Mouse (Mus musculus) neural tube, embryonic 12.5 days (tissue): ENCODE results near the gene Phex. TPM values are rescaled to one million over a fixed set of nuclear protein-coding genes. Genes with fewer than 3 reads are reported as not detected.
A peak's percentile ranks its signal among the peaks of the same experiment; 100 is the strongest.

Experiments used
- ATAC-seq: fragments of 200-750 bp; cut with Nextera tagmentation; 2 replicates; pipeline ENCODE4 v1.8.0; 2017; ENCODE audit warnings: low read depth, mild to moderate bottlenecking, moderate TSS enrichment, moderate library complexity; ENCODE audit not compliant: low FRiP score
- H3K27ac ChIP-seq: fragments of 300-500 bp; sonication (generic); 2 replicates; pipeline ENCODE4 v1.5.1; 2016
- H3K27me3 ChIP-seq: fragments of 300-500 bp; sonication (generic); replicated peaks from 2 replicates; pipeline ENCODE4 v1.6.1; 2016; ENCODE audit warnings: mild to moderate bottlenecking
- H3K36me3 ChIP-seq: fragments of 300-500 bp; sonication (generic); 2 replicates; pipeline ENCODE4 v1.6.1; 2016; ENCODE audit warnings: mild to moderate bottlenecking
- H3K4me1 ChIP-seq: fragments of 300-500 bp; sonication (generic); 2 replicates; pipeline ENCODE4 v1.6.1; 2016
- H3K4me2 ChIP-seq: fragments of 300-500 bp; sonication (generic); replicated peaks from 2 replicates; pipeline ENCODE4 v1.6.1; 2016; ENCODE audit warnings: mild to moderate bottlenecking
- H3K4me3 ChIP-seq: fragments of 300-500 bp; sonication (generic); 2 replicates; pipeline ENCODE4 v1.5.1; 2016
- H3K9ac ChIP-seq: fragments of 300-500 bp; sonication (generic); 2 replicates; pipeline ENCODE4 v1.6.1; 2016; ENCODE audit warnings: mild to moderate bottlenecking
- H3K9me3 ChIP-seq: fragments of 300-500 bp; sonication (generic); 2 replicates; pipeline ENCODE4 v1.6.1; 2016; ENCODE audit warnings: mild to moderate bottlenecking
- WGBS: fragments of 180-500 bp; shearing (Covaris S2); methylation state at CpG from one replicate; pipeline ENCODE4 v1.1.7; 2016; 5-methylcytosine and 5-hydroxymethylcytosine counted together
- polyA plus RNA-seq: library from polyadenylated mRNA; unstranded; fragments of >200 nt; fragmentation: Nextera tagmentation; extraction: Ambion mirVana; gene quantifications from 2 replicates; pipeline ENCODE4 v1.2.1, GENCODE M21; 2016

Gene Phex
- polyA plus RNA-seq, 1 experiment from 2014 or later, result 0.25 TPM

DNA sequence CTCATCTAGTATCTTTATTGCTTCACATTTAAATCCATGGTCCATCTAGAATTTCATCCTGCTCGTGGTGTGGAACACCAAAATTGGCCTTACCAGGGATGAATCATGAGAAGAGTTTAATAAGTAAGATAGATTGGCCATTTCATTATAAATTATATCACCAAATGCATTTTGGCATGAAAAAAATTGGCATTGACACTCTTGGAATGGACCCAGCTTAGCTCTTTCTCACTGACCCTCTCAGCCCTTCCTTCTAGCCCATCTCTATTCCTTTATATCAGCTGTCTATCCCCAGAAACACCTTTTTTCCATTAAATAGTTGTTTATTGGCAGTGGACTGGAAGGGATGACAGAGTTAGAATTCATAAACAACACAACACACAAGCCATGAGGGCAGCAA, 37.7 kb downstream of the Phex start:
- no peaks in the 10 kb centered on the region for H3K27me3 ChIP-seq
- H3K27ac ChIP-seq, result no peak overlapping the region
- H3K4me1 ChIP-seq, result no peaks in the 10 kb centered on the region
- H3K4me3 ChIP-seq, result no peak overlapping the region
- H3K36me3 ChIP-seq, result no peaks in the 10 kb centered on the region
- H3K9me3 ChIP-seq, result no peaks in the 10 kb centered on the region
- ATAC-seq, result no peak
- 53% methylated on average over 1 of the region's 1 CpGs for WGBS
- H3K4me2 ChIP-seq, result no peak overlapping the region
- H3K9ac ChIP-seq, result no peak overlapping the region

DNA sequence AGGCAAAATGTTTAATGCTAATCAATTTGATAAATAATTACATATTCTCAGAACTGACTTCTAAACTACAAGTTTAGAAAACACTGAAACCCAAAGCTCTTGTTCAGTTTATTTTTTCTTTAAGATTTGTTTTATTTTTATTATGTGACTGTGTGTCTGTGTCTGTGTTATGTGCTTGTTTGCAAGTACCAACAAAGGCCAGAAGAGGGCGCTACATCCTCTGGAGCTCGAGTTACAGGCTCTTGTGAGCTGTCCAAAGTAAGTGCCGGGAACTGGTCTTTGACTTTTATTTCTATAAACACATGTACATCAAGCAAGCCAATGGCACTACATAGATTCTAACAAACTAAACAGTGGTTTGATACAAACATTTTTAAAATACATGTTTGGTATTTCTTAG, 41.2 kb downstream of the Phex start:
- Histone ChIP-seq H3K9ac (no peak overlapping the region), H3K36me3 (no peaks in the 10 kb centered on the region), H3K4me1 (no peaks in the 10 kb centered on the region), H3K27me3 (no peaks in the 10 kb centered on the region), H3K4me3 (no peak overlapping the region), H3K9me3 (no peaks in the 10 kb centered on the region), H3K27ac (no peak overlapping the region), H3K4me2 (no peak overlapping the region)
- 69% methylated on average over 3 of the region's 3 CpGs for WGBS
- ATAC-seq, result no peak

DNA sequence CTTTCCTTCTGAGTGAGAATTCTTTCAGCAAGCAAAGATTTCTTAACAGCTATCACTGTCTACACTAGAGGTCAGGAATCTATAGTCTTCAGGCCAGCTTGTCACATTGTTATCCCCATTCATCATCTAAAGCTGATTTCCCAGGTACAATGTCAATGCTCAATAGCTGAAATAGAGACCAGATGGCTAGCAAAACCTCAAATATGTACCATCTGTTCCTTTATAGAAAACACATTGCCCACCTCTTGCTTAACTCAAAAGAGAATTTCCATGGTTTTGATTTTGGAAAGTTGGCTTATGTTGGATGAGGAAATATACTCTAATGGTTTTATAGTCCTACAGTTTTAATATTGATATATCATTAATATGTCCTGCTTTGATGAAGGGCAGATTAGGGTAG, 45.9 kb downstream of the Phex start:
- ATAC-seq, result no peak
- Histone ChIP-seq H3K27ac (no peak overlapping the region), H3K27me3 (no peaks in the 10 kb centered on the region)

DNA sequence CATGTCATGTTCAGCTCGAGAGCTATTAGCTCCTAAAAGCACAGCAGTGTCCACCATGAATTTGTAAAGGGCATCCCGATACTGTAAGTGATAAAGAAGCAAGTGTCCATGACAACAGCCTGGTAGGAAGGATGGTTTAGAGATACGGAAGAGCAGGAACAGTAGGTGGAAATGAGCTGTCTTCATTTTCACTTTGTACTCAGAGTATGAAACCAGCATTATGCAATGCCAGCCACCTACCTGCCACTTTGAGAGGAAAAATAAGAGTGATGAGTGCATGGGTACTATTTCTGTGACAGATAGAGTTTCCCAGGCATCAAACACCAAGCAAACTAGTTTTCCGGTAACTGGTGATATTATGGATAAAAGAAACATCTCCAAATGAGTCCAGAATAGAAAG, 59.6 kb downstream of the Phex start:
- WGBS, result 84% methylated on average over 4 of the region's 4 CpGs
- ATAC-seq, result no peak
- H3K27ac ChIP-seq, result no peak overlapping the region

More for the DNA sequence above, 45.9 kb downstream of the Phex start:
- Histone ChIP-seq H3K4me1 (no peaks in the 10 kb centered on the region), H3K4me3 (no peak overlapping the region), H3K9me3 (no peaks in the 10 kb centered on the region), H3K9ac (no peak overlapping the region), H3K4me2 (no peak overlapping the region), H3K36me3 (no peaks in the 10 kb centered on the region)

DNA sequence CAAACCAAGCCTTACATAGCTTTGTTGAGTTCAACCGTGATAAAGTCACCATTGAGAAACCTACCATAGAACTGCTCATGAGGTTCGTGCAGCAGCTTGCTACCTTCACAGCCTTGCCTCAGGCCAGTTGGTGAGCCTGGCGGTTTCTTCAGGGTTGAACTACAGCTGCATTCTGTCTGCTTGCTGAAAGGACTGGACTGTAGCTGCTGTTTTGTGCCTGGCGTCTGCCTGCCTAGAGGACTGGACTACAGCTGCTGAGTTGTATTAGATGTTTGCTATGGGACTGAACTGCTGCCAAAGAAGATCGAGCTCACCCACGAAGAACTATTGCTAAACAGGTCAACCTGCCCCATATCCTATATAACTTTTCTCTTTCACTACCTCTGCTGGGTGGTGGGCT, 68.9 kb downstream of the Phex start:
- Histone ChIP-seq H3K27me3 (no peaks in the 10 kb centered on the region), H3K9ac (no peak overlapping the region), H3K9me3 (no peaks in the 10 kb centered on the region), H3K36me3 (no peaks in the 10 kb centered on the region), H3K4me1 (no peaks in the 10 kb centered on the region), H3K4me3 (no peak overlapping the region), H3K27ac (no peak overlapping the region), H3K4me2 (no peak overlapping the region)
- 92% methylated on average over 6 of the region's 6 CpGs for WGBS
- no peak for ATAC-seq

More for the DNA sequence above, 59.6 kb downstream of the Phex start:
- no peaks in the 10 kb centered on the region for H3K4me1 ChIP-seq
- H3K27me3 ChIP-seq, result no peaks in the 10 kb centered on the region
- no peak overlapping the region for H3K9ac ChIP-seq
- no peak overlapping the region for H3K4me2 ChIP-seq
- no peaks in the 10 kb centered on the region for H3K9me3 ChIP-seq
- no peak overlapping the region for H3K4me3 ChIP-seq
- no peaks in the 10 kb centered on the region for H3K36me3 ChIP-seq

DNA sequence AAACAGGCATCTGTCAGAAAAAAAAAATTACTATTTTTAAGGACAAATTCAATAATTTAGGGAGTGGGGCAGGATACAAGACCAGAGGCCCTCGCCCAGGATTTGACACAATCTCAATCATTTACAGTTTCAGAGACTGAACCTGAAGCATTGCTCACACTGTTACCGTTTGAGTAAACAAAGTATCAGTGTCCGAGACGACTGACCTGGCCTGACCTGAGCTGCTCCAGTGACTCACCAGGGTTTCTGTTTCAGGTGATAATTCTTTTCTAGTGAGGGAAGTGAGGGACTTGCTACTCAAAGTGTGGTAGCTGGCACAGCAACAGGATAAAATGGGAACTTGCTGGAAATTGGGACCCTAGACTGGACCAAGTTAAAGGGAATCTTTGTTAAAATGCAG, 80.4 kb downstream of the Phex start:
- 68% methylated on average over 4 of the region's 4 CpGs for WGBS
- H3K4me1 ChIP-seq, result no peaks in the 10 kb centered on the region
- H3K9ac ChIP-seq, result no peak overlapping the region
- no peak overlapping the region for H3K4me2 ChIP-seq
- H3K36me3 ChIP-seq, result no peaks in the 10 kb centered on the region
- H3K4me3 ChIP-seq, result no peak overlapping the region
- no peaks in the 10 kb centered on the region for H3K27me3 ChIP-seq
- no peak overlapping the region for H3K27ac ChIP-seq
- ATAC-seq, result no peak
- H3K9me3 ChIP-seq, result no peaks in the 10 kb centered on the region

DNA sequence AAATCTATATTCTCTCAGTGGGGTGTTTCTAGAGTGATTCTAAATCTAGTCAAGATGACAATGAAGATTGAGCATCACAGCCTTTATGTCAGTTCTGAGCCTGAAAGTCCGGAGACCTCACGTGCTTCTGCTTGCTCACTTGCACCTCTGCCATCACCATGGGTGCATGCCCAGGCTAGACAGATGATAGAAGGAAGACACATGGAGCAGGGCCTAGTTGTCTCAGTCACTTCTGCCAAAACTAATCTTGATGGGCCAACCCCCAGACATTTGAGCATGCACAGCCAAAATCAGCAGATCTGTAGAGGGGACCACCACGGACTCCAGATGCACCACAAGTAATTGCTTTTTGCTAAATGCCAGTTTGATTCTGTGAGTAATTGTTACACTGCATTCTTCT, 85.3 kb downstream of the Phex start:
- no peaks in the 10 kb centered on the region for H3K4me1 ChIP-seq
- H3K9me3 ChIP-seq, result no peaks in the 10 kb centered on the region
- no peak overlapping the region for H3K4me2 ChIP-seq
- H3K4me3 ChIP-seq, result no peak overlapping the region
- H3K27ac ChIP-seq, result no peak overlapping the region
- 89% methylated on average over 3 of the region's 3 CpGs for WGBS
- ATAC-seq, result no peak
- H3K36me3 ChIP-seq, result no peaks in the 10 kb centered on the region
- H3K27me3 ChIP-seq, result no peaks in the 10 kb centered on the region
- no peak overlapping the region for H3K9ac ChIP-seq

DNA sequence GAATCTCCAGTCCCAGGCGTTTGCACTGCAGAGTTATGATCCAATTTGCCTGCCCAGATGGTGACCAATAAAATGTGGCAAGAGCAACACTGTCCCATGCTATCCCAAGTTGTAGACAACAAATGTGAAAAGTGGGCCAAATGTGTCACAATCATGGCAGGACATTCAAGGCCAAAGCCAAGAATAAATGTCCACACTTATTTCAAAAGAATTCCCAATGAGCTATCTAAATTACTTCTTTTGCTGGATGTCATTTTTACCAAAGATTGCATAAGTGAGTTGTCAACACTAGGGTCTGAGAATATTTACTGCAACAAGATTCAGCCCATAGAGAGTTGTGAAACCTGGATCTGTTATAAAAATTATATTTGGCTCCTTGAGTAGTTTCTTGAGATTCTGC, 86.7 kb downstream of the Phex start:
- Histone ChIP-seq H3K36me3 (no peaks in the 10 kb centered on the region), H3K4me1 (no peaks in the 10 kb centered on the region), H3K27me3 (no peaks in the 10 kb centered on the region), H3K4me2 (no peak overlapping the region), H3K9me3 (no peaks in the 10 kb centered on the region), H3K27ac (no peak overlapping the region), H3K9ac (no peak overlapping the region), H3K4me3 (no peak overlapping the region)
- no peak for ATAC-seq
- WGBS, result 55% methylated on average over 1 of the region's 1 CpGs

DNA sequence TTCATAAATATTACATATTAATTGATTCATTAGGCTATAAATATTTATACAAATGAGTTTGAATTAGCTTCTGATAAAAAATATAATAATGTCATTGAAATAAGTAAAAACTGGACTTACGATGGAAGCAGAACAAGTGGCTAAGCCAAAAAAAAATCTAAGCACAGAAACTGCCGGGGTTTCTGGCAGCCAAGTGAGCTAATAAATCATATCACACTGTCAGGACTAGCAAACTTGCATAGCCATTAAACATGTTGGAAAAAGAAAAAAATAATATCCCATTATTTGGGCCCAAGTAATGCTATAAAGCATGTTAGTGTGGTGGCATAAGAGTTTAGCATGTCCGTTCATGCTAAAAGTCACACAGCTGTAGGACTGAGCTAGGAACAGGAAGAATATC, 87.4 kb downstream of the Phex start:
- Histone ChIP-seq H3K4me2 (no peak overlapping the region), H3K27me3 (no peaks in the 10 kb centered on the region), H3K4me3 (no peak overlapping the region), H3K36me3 (no peaks in the 10 kb centered on the region), H3K27ac (no peak overlapping the region), H3K4me1 (no peaks in the 10 kb centered on the region), H3K9me3 (no peaks in the 10 kb centered on the region), H3K9ac (no peak overlapping the region)
- no peak for ATAC-seq
- WGBS, result 83% methylated on average over 3 of the region's 3 CpGs

DNA sequence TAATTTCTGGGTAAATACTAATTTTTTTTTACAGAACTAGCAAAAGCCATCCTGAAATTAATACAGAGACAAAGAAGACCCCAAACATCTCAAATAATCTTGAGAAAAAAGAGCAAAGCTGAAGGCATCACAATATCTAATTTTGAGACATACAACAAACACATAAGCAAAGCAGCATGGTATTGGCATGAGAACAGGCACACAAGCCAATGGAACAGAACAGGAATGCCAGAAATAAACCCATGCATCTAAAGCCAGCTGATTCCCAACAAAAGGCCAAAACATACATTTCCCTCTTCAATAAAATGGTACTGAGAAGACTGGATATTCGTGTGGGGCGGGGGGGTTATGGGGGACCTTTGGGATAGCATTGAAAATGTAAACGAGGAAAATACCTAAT, 90.7 kb downstream of the Phex start:
- no peak overlapping the region for H3K4me3 ChIP-seq
- no peak for ATAC-seq
- no peak overlapping the region for H3K27ac ChIP-seq
- no peaks in the 10 kb centered on the region for H3K27me3 ChIP-seq
- H3K4me2 ChIP-seq, result no peak overlapping the region
- no peaks in the 10 kb centered on the region for H3K4me1 ChIP-seq
- H3K9ac ChIP-seq, result no peak overlapping the region
- H3K36me3 ChIP-seq, result no peaks in the 10 kb centered on the region
- H3K9me3 ChIP-seq, result no peaks in the 10 kb centered on the region
- WGBS, result 88% methylated on average over 3 of the region's 3 CpGs

DNA sequence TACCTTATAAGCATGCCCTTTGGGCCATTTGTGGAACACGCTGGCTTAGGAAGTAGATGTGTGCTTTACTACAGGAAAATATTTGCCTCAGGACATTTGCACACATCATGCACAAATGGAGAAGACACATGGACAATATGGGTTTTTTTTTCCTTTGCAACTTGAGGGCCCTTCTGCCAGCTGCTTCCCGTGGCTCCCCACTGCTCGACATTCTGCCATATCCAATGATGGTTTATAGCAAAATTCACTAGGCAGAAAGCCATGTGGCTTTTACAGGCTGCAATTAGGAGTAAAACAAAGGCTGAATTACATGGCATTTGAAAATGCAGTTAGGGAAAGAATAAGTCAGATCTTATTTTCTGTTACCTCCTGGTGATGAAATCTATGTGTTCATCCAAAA, 104.8 kb downstream of the Phex start:
- H3K36me3 ChIP-seq, result no peaks in the 10 kb centered on the region
- ATAC-seq, result no peak
- 65% methylated on average over 3 of the region's 3 CpGs for WGBS

DNA sequence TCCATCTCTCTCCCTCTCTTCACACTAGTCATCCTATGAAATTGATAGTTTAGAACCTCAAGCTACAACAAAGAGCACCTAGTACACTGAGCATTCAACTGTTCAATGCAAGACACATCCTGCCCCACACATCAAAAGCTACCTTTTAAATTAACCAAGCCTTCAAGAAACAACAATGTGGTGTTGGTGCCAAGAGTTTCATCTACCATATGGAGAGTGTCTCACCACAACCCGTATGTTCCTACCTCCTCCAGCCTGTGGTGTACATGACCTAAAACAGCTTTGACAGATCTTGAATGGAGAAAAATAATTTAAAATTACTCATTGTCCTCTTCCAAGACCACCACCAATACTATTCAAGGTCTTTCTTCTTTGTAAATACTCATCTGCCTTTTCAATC, 106.9 kb downstream of the Phex start:
- Histone ChIP-seq H3K9me3 (no peaks in the 10 kb centered on the region), H3K36me3 (no peaks in the 10 kb centered on the region), H3K9ac (no peak overlapping the region), H3K27me3 (no peaks in the 10 kb centered on the region), H3K4me2 (no peak overlapping the region), H3K27ac (no peak overlapping the region), H3K4me1 (no peaks in the 10 kb centered on the region), H3K4me3 (no peak overlapping the region)
- ATAC-seq, result no peak
- WGBS, result 82% methylated on average over 1 of the region's 1 CpGs

More for the DNA sequence above, 104.8 kb downstream of the Phex start:
- H3K27me3 ChIP-seq, result no peaks in the 10 kb centered on the region
- H3K4me2 ChIP-seq, result no peak overlapping the region
- H3K9ac ChIP-seq, result no peak overlapping the region
- H3K4me1 ChIP-seq, result no peaks in the 10 kb centered on the region
- no peak overlapping the region for H3K27ac ChIP-seq
- no peaks in the 10 kb centered on the region for H3K9me3 ChIP-seq
- no peak overlapping the region for H3K4me3 ChIP-seq

DNA sequence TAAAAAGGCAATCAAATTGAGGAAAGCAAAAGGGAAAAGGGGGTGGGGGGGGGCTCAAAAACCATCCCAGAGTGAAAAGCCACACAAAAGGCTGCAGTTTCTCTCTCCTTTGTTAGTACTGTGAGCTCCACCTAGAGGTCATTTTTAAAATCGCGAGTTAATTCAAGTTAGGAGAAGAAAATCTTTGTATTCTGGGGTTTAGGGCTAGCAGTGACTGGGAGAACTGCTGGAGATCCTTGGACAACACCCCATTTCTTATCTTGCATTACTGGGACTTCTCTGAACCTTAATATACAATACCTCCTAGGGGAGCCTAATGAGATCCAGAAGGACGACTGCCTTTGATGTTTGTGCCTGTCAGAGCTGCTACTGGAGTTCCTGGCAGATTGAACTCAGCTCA, 107.7 kb downstream of the Phex start:
- Histone ChIP-seq H3K4me3 (no peak overlapping the region), H3K27ac (no peak overlapping the region), H3K9ac (no peak overlapping the region), H3K27me3 (no peaks in the 10 kb centered on the region), H3K9me3 (no peaks in the 10 kb centered on the region), H3K4me1 (no peaks in the 10 kb centered on the region), H3K36me3 (no peaks in the 10 kb centered on the region), H3K4me2 (no peak overlapping the region)
- 10% methylated on average over 3 of the region's 3 CpGs for WGBS
- ATAC-seq, result peak; percentile 67; the same call in 1 of the 2 replicates
